Mouse (Mus musculus): ENCODE data around the gene Slc34a3.

Gene Slc34a3

DNA sequence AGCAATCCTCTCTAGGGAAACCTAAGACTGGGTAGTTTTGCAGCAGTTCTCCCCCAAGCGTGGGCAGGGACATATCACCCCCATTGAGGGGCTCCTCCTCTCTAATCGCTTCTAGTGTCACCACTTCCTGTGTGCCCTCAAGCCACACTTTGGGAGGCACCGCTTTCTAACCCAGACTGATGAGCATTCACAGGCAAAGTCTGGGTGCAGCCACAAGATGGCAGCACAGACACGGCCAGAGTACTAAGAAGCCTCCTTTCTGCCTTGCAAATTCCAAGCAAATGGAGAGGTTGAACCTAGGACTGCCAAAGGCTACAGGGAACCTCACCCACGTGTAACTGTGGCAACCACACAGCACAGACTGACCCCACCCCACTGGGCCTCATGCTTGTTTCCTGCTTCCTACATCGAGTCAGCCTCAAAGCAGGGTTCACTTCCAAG is 40.8 kb downstream of the Slc34a3 start:
- DNase-seq (ENCODE audit: low read depth), result peak; percentile 94

DNA sequence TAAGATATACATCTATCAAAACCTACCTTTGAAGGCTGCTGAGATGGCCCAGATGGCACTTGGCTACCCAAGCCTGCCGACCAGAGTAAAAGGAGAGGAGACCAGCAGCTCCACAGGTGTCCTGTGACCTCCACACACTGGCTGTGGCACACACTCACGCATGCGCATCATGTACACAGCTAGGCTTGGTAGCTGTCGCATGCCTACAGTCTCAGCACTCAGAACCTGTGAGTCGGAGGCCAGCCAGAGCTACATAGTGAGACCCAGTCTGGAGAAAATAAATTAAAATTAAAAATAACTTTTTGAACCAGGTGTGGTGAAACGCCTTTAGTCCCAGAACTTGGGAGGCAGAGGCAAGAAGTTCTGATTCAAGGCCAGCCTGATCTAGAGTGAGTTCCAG is 46.3 kb downstream of the Slc34a3 start:
- DNase-seq (ENCODE audit: low read depth), result no peak

DNA sequence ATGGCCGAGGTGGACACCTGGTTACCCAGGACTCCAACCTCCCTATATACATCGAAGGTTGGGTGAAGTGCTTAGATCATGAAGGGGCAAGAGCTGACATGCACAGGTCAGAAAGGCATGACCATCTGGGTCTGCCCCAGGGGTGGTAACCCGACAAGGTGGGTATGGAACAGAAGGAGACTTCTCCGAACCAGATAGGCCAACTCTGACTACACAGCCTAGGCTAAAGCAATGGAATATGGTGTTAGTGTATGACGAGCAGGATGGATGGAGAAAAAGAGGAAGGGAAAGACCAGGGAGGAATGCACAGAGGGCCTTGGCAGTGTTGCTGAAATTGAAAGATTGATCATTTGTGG is 47.6 kb downstream of the Slc34a3 start:
- no peak for DNase-seq (ENCODE audit: low read depth)

DNA sequence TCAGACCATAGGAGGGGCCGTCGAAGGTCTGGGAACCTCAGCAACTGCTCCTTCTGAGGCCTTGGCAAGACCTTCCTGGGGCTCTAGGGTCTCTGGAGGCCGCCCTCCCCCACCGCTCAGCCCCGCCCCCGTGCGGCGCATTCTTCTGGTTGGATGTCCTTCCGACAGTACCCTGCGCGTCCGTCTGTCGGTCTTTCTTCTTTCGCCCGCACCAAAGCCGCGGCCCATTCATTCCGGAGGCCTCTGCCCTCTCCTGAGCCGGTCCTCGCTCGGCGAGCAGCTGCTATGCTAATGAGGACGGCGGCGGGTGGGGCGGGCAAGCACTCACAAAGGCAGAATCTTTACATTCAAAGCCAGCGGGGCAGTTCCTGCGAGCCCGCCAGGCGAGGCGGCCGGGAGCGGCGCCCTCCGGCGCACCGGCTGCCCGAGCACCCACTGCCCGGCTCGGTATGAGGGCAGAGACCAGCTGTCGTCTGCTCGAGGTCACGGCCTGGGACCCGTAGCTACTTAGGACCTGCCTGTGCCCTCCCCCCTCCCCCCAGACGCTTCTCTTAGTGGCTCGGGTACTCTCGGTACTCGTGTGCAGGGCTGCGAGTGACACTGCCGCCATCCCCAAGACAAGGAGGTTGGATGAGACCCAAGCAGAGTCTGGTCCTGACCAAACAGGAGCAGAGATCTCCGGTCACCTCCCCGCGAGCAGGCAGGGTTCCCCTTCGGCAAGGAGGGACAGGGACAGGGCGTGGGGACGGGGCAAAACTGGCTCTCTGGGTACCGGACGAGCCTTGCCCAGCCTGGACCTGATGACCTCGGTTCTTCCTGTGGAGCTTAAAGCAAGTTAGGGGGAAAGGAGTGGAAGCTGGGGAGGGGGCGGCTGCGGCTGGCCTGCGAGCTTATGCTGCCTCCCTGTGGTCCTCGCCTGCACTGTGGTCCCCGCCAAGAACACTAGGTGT is 48.3 kb downstream of the Slc34a3 start:
- no peak for DNase-seq (ENCODE audit: low read depth)

DNA sequence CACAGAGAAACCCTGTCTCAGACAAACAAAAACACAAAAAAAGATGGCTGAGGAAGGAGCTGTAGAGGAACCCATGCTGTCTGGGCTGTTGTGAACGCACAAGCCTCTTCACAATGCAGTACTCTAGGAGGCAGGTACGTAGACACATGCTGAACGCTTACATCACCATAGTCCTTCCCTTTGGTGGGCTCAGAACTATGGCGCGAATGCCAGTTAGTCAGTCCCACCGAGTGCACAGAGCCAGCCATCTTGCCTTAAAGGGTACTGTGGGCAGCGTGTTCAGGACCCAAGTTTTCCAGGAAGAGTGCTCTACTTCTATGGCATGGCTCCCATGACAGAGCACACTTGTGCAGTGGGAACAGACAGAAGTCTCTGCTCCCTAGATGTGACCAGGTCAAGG is 49.7 kb downstream of the Slc34a3 start:
- DNase-seq (ENCODE audit: low read depth), result no peak

DNA sequence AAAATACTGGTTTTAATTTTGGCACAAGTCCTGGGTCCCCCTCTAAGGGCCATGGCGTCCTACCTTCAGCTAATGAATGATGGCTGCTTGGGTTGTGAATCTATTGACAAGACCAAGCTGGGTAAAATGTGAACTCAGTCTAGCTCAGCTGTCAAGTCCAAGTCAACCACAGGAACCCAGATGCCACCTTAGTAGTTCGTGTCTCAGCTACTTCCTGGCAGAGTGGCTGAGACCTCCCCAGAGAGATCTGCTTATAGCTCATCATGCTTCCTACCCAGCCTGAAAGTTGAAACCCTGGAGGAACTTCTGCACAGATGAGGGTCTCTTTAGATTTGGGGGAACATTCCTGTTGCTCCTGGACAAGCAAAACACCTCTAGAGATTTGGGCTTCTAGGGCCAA is 50.8 kb downstream of the Slc34a3 start:
- DNase-seq (ENCODE audit: low read depth), result no peak

DNA sequence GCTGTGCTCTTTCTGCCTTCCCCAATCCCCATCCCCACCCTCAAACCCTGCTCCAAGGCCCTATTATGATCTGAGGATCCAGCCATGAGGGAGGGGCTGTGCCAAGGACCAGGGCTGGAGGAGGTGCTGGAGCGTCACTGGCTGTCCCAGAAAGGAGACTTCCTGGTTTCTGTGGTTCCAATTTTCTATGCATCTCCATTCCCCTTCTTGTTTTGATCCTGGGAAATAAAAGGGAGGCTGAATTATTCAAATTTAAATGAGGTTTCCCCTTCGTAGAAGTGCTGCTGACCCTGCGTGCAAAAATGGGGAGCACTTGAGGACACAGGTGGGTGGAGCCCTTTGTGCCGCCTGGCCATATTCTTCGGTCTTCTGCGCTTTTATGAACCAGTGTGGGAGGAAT is 51.5 kb downstream of the Slc34a3 start:
- no peak for DNase-seq (ENCODE audit: low read depth)

DNA sequence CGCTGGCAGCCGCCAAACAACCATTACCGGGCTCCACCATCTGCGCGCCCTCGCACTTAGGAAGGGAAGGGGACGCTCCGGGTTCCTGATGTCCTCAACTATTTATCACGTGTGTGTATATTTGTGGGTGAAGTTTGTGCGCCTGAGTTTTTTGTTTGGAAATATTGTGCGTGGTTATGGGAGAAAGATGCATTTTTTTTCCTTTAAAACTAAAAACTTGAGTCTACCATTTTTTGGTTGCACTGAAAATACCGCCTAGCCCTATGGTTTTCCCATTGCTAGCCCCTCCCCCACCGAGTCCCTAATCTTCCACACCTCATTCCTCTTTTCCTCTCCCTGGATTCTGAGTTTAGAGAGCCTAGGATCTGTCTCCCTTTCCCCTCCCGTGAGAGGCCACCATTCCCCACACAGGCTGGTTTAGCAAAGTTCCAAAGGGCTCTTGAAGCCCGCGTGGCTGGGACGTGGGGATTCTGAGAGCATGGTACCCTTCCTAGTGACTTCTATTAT is 52.2 kb downstream of the Slc34a3 start:
- DNase-seq (ENCODE audit: low read depth), result no peak

DNA sequence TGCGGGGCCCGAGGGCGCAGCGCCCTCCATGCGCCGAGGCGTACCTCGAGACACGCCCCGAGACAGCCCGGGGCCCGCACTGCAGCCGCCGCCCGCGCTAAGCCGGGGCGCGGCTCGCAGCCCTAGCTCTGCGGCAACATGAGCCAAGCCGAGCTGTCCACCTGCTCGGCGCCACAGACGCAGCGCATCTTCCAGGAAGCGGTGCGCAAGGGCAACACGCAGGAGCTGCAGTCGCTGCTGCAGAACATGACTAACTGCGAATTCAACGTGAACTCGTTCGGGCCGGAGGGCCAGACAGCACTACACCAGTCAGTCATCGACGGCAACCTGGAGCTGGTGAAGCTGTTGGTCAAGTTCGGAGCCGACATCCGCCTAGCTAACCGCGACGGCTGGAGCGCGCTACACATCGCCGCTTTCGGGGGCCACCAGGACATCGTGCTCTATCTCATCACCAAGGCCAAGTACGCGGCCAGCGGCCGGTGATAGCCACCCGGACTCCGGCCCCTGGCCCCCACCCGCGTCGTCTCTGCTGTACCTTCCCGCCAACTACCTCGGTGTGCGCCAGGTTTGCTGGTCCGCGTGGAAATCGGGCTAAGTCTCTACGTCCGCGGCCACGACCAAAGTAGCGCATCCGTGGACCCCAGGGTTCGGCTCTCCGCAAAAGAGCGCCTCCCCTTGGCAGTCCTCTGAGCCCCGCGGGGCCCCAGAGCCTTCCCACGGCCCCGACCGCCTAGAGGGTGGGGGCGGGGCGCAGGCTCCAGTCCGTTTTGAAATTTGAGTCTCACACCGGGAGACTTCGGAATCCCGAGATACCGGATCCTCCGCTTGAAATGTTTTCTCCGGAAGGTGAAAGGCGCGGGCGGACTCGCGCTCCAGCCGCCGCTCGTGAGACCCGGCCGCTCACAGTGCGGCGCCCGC is 52.9 kb downstream of the Slc34a3 start:
- DNase-seq (ENCODE audit: low read depth), result no peak

DNA sequence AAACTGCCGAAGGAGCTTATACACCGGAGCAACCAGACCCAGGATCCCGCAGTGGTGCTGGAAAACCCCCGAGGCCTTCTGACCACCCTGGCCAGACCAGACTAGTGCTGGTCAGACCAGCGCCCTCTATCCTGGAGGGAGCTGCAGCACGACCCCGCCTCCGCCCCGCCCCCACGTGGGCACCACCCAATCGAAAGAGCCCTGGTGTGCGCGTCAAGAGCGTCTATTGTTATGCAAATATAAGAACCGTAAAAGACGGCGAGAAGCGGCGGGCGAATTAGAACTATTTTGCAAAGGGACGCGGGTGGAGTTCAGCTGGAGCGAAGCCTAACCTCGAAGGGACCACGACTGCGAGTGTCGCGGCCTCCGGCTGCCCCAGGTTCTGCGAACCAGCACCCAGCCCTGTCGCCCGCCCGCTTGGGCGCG is 53.7 kb downstream of the Slc34a3 start, which contains the start of gene Nrarp:
Gene Nrarp (plus strand): TSS at position 281 of the 426 bp plus-strand sequence.
- DNase-seq (ENCODE audit: low read depth), result no peak

DNA sequence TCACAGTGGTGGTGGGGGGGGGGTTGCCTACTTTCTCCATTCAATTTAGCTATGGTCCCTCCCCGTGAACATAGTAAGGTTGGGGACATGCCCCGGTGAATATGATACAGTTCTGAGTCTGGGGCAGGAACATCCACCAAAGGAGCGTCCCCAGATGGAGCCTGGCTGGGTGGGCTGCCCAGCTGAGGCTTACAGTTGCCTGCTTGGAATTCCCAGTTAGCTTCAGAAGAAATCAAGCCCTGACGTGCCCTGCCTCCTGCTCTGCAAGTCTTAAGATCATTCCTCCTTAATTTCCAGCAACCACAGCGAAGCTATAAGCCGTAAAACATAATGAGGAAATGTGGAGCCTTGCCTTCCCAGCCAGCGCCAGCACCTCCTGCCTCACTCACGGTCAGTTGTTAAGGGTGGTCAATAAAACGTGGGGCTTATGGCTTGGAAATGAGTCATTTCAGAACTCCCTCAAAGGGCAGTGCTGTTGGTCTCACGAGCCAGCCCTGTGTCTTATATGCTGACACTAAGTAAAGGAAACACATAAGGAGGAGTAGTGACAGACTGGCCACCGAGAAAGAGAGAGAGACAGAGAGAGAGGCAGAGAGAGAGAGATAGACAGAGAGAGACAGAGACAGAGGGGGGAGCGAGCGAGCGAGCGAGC is 54.5 kb downstream of the Slc34a3 start:
- no peak for DNase-seq (ENCODE audit: low read depth)
